Mouse (Mus musculus) midbrain, embryonic 14.5 days (tissue): ENCODE results near the gene Gm20403. TPM values are rescaled to one million over a fixed set of nuclear protein-coding genes. Genes with fewer than 3 reads are reported as not detected.
"Not testable (repeated sequence)": the region's sequence is repeated elsewhere in the genome, so short reads cannot be mapped to it uniquely, and the experiment has no call there.

Experiments
- ATAC-seq: fragments of 200-750 bp; cut with Nextera tagmentation; 2 replicates; pipeline ENCODE4 v1.8.0; 2017; ENCODE audit warnings: moderate number of reproducible peaks, moderate library complexity; ENCODE audit not compliant: low FRiP score, low TSS enrichment
- DNase-seq: peaks from one replicate; pipeline ENCODE4 v3.0.0-alpha.2; 2015
- H3K27ac ChIP-seq: fragments of 300-500 bp; sonication (generic); replicated peaks from 2 replicates; pipeline ENCODE4 v1.5.1; 2014; ENCODE audit warnings: mild to moderate bottlenecking, low read depth, low read length, moderate library complexity
- H3K27me3 ChIP-seq: fragments of 300-500 bp; sonication (generic); 2 replicates; pipeline ENCODE4 v1.6.1; 2014; ENCODE audit warnings: low read length, control low read depth, mixed read lengths; ENCODE audit not compliant: control insufficient read depth, insufficient read depth
- H3K36me3 ChIP-seq: fragments of 300-500 bp; sonication (generic); 2 replicates; pipeline ENCODE4 v1.6.1; 2014; ENCODE audit warnings: low read length, control low read depth; ENCODE audit not compliant: control insufficient read depth, insufficient read depth
- H3K4me1 ChIP-seq: fragments of 300-500 bp; sonication (generic); 2 replicates; pipeline ENCODE4 v1.6.1; 2014; ENCODE audit warnings: mild to moderate bottlenecking, antibody characterized with exemption, low read length, control low read depth; ENCODE audit not compliant: control insufficient read depth, insufficient read depth
- H3K4me2 ChIP-seq: fragments of 300-500 bp; sonication (generic); 2 replicates; pipeline ENCODE4 v1.6.1; 2014; ENCODE audit warnings: mild to moderate bottlenecking, low read length, moderate library complexity
- H3K4me3 ChIP-seq: fragments of 300-500 bp; sonication (generic); replicated peaks from 2 replicates; pipeline ENCODE4 v1.5.1; 2014; ENCODE audit warnings: low read depth, low read length
- H3K9ac ChIP-seq: fragments of 300-500 bp; sonication (generic); replicated peaks from 2 replicates; pipeline ENCODE4 v1.6.1; 2014; ENCODE audit warnings: mild to moderate bottlenecking, low read length, moderate library complexity
- H3K9me3 ChIP-seq: fragments of 300-500 bp; sonication (generic); 2 replicates; pipeline ENCODE4 v1.6.1; 2016; ENCODE audit warnings: low read length, control low read depth, mixed read lengths; ENCODE audit not compliant: control insufficient read depth
- WGBS: fragments of 180-500 bp; shearing (Covaris S2); extraction: QIAGEN DNeasy Blood & Tissue Kit; methylation state at CpG from one replicate; pipeline ENCODE4 v1.1.7; 2014; 5-methylcytosine and 5-hydroxymethylcytosine counted together
- polyA plus RNA-seq: library from polyadenylated mRNA; unstranded; fragments of >200 nt; fragmentation: Nextera tagmentation; extraction: Ambion mirVana; gene quantifications from 2 replicates; pipeline ENCODE4 v1.2.1, GENCODE M21; 2014

Gm20403 gene
- polyA plus RNA-seq, 1 experiment from 2014 or later, result not detected

GRCm38 (mm10) chr12:55013031-55013430, 26.7 kb upstream of the Gm20403 start:
- no peak overlapping the region for H3K4me2 ChIP-seq
- H3K27ac ChIP-seq, result no peak overlapping the region
- H3K9me3 ChIP-seq, result no peaks in the 10 kb centered on the region
- H3K9ac ChIP-seq, result no peak overlapping the region
- no peaks in the 10 kb centered on the region for H3K36me3 ChIP-seq
- no peak overlapping the region for H3K4me3 ChIP-seq
- no peaks in the 10 kb centered on the region for H3K27me3 ChIP-seq
- WGBS, result 73% methylated on average over 1 of the region's 1 CpGs
- DNase-seq (no peak), ATAC-seq (no peak)
- H3K4me1 ChIP-seq, result no peaks in the 10 kb centered on the region

DNA sequence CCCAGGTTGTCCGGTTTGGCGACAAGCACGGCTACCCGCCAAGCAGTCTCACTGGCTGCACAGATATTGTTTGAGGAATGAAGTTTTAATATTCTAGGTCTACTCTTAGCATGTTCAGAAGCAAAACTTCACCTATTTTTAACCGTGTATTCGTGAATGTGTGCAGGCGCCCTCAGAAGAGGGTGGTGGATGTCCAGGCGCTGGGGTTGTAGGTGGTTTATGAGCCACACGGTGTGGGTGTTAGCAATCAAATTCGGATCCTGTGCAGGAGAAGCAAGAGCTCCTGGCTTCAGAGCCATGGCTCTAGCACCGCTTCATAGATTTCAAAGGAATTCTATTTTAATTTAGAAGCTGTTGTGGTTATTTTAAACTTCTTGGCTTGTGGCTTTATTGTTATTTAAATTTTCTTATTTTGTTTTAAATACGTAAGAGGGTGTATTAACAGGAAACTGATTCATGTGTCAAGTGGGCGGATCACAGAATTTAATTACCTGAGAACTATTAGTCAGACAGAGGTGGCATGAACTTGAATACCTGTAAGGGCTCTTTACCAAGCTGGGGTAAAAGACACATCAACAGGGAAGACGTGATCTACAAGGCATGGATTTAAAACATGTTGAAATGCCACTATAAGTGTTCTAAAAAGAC, 21.2 kb upstream of the Gm20403 start:
- Histone ChIP-seq H3K36me3 (no peaks in the 10 kb centered on the region), H3K9ac (no peak overlapping the region), H3K9me3 (no peaks in the 10 kb centered on the region), H3K4me3 (no peak overlapping the region), H3K4me1 (no peaks in the 10 kb centered on the region), H3K27ac (no peak overlapping the region), H3K4me2 (no peak overlapping the region), H3K27me3 (no peaks in the 10 kb centered on the region)
- no peak for DNase-seq
- ATAC-seq, result no peak
- WGBS, result 91% methylated on average over 14 of the region's 14 CpGs

- DNase-seq (no peak), ATAC-seq (no peak)
- Histone ChIP-seq H3K27me3 (no peaks in the 10 kb centered on the region), H3K9me3 (no peaks in the 10 kb centered on the region), H3K4me3 (no peak overlapping the region), H3K4me2 (no peak overlapping the region), H3K9ac (no peak overlapping the region), H3K27ac (no peak overlapping the region), H3K4me1 (no peaks in the 10 kb centered on the region), H3K36me3 (no peaks in the 10 kb centered on the region)
- WGBS, result 90% methylated on average over 7 of the region's 7 CpGs
Measured at GRCm38 (mm10) chr12:55006071-55006470, 19.7 kb upstream of the Gm20403 start.

DNA sequence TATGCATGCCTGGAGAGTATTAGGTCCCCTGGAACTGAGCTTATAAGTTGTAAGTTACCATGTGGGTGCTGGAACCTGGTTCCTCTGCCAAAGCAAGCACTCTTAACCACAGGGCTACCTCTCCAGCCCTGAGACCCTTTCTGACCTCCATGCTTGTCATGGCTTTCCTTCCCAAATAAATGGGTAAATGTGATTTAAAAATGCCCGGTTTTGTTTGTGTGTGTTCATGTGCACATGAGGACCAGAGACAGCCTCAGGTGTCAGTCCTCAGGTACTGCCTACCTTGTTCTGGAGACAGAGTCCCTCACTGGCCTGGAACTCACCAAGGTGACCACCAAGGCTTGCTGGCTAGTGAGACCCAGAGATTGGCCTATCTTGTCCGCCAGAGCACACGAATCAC, 18.1 kb upstream of the Gm20403 start:
- H3K4me2 ChIP-seq, result no peak overlapping the region
- WGBS, result 95% methylated on average over 3 of the region's 3 CpGs
- H3K9ac ChIP-seq, result no peak overlapping the region
- H3K4me3 ChIP-seq, result no peak overlapping the region
- DNase-seq (no peak), ATAC-seq (no peak)
- no peaks in the 10 kb centered on the region for H3K36me3 ChIP-seq
- no peaks in the 10 kb centered on the region for H3K9me3 ChIP-seq
- no peak overlapping the region for H3K27ac ChIP-seq
- no peaks in the 10 kb centered on the region for H3K27me3 ChIP-seq
- H3K4me1 ChIP-seq, result no peaks in the 10 kb centered on the region

- Histone ChIP-seq H3K27ac (no peak overlapping the region), H3K9ac (no peak overlapping the region), H3K4me3 (no peak overlapping the region), H3K27me3 (no peaks in the 10 kb centered on the region), H3K4me1 (no peaks in the 10 kb centered on the region), H3K4me2 (no peak overlapping the region), H3K36me3 (no peaks in the 10 kb centered on the region), H3K9me3 (no peaks in the 10 kb centered on the region)
- no peak for DNase-seq
- 88% methylated on average over 5 of the region's 5 CpGs for WGBS
- no peak for ATAC-seq
Measured at GRCm38 (mm10) chr12:55003843-55004242, 17.5 kb upstream of the Gm20403 start.

DNA sequence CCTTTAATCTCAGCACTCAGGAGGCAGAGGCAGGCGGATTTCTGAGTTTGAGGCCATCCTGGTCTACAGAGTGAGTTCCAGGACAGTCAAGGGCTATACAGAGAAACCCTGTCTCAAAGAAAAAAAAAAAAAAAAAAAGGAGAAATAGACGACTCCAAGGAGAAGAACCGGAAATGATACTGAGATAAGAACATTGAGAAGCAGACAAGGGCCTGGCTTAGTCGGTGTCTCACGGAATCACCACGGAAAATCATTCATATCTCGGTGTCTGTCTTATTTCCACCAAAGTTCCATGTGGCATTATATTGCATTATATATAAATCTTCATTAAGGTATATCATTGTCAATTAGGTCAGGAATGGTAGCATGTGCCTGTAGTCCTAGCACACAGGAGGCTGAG, 16.2 kb upstream of the Gm20403 start:
- H3K4me3 ChIP-seq, ATAC-seq, H3K4me1 ChIP-seq, H3K27ac ChIP-seq, H3K9ac ChIP-seq, H3K4me2 ChIP-seq, H3K36me3 ChIP-seq, H3K27me3 ChIP-seq, DNase-seq, H3K9me3 ChIP-seq: not testable (repeated sequence)
- WGBS, result 93% methylated on average over 7 of the region's 7 CpGs

DNA sequence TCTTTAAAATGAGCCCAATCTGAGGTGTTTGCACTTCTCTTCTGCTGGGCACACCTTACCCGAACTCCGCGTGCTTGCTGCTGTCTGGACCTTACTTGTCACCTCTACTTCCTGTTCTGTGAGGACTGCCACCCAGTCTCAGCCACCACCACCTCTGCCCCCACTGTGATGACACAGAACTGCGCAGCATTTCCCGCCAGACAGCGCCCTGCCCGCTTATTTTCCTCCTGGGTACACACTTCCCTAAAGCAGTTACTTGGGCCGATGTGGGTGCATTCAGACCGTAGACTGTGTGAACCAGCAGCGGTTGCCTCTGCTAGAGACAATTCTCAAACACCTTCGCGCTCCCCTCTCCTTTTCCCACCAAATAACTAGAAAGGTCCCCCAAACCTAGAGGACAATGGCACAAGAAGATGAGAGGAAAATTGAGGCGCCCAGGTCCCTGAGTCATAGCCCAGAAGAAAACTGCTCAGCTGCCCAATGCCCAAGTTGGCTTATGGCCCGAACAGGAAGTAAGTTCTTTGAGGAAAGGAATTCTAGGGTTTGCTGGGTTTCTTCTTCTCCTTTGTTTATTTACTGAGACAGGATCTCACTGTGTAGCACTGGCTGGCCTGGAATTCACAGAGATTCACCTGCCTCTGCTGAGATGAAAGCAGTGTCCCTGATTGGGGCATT, 12.8 kb upstream of the Gm20403 start:
- 87% methylated on average over 14 of the region's 14 CpGs for WGBS
- Histone ChIP-seq H3K4me1 (no peaks in the 10 kb centered on the region), H3K4me2 (no peak overlapping the region), H3K36me3 (no peaks in the 10 kb centered on the region), H3K27me3 (no peaks in the 10 kb centered on the region), H3K27ac (no peak overlapping the region), H3K9me3 (no peaks in the 10 kb centered on the region), H3K9ac (no peak overlapping the region), H3K4me3 (no peak overlapping the region)
- ATAC-seq (no peak), DNase-seq (no peak)

DNA sequence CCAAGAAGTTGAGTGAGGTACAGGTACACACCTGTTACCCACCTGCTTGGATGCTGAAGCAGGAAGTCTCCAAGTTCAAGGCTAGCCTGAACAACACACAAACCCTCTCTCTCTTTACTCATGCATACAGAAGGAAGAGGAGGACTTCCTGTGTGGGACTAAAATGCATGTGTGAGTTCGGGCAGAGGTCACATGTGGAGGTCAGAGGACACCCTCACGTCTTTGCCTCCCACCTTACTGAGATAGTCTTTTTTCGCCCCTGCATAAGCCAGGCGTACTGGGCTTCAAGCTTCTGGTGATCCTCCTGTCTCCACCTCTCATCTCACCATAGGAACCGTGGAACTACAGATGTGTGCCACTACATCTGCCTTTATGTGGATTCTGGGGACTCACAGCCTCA, 12.1 kb upstream of the Gm20403 start:
- H3K9ac ChIP-seq, result no peak overlapping the region
- H3K27ac ChIP-seq, result no peak overlapping the region
- no peaks in the 10 kb centered on the region for H3K27me3 ChIP-seq
- no peak overlapping the region for H3K4me2 ChIP-seq
- no peak for DNase-seq
- no peaks in the 10 kb centered on the region for H3K36me3 ChIP-seq
- ATAC-seq, result no peak
- no peaks in the 10 kb centered on the region for H3K4me1 ChIP-seq
- WGBS, result 80% methylated on average over 5 of the region's 5 CpGs
- no peak overlapping the region for H3K4me3 ChIP-seq
- no peaks in the 10 kb centered on the region for H3K9me3 ChIP-seq

DNA sequence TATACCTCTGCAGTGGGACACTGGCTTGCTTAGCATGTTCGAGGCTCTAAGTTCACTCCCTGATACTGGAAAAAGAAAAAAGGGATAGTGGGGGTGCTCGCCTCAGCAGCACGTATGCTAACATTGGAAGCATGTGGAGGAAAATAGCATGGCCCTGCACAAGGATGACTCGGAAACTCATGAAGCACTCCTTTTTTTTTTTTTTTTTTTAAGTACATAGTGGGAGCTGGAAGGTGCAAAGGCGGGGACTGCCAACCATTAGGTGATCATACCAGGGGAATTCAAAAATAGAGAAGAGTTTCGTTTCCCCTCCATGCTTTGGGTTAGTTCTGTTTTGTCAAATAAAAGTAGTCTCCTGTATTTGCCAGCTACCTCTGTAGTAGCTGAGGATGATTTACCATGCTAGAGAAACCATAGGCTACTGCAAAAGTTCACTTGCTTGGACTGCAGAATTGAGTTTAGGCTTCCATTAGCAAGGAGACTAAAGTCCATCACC, 10.7 kb upstream of the Gm20403 start:
- WGBS, result 88% methylated on average over 6 of the region's 6 CpGs

More for the DNA sequence above, 10.7 kb upstream of the Gm20403 start:
- no peak overlapping the region for H3K27ac ChIP-seq
- no peak overlapping the region for H3K4me3 ChIP-seq
- H3K36me3 ChIP-seq, result no peaks in the 10 kb centered on the region
- no peaks in the 10 kb centered on the region for H3K9me3 ChIP-seq
- H3K4me1 ChIP-seq, result no peaks in the 10 kb centered on the region
- H3K4me2 ChIP-seq, result no peak overlapping the region
- H3K9ac ChIP-seq, result no peak overlapping the region
- no peaks in the 10 kb centered on the region for H3K27me3 ChIP-seq
- ATAC-seq (no peak), DNase-seq (no peak)
